Mouse (Mus musculus): ENCODE measurements at regions not wholly inside any gene's neighbourhood (a gene's known extent, or its start where the extent isn't known, plus 50 kb on each side); places are given as distances from the start of the nearest gene placed in this dataset.
"Not testable (repeated sequence)": the region's sequence is repeated elsewhere in the genome, so short reads cannot be mapped to it uniquely, and the experiment has no call there.

- intact Hi-C loops (cut with DNase I); DNase-seq: not testable (repeated sequence)
Measured at GRCm38 (mm10) chr3:155962496-155962895, 599.1 kb upstream of the Negr1 start.

- intact Hi-C loops (cut with DNase I): no loop called here
- no peak for DNase-seq
Measured at GRCm38 (mm10) chr3:155979636-155980035, 582.0 kb upstream of the Negr1 start.

GRCm38 (mm10) chr3:155994044-155994443, 567.5 kb upstream of the Negr1 start:
- DNase-seq: no peak
- intact Hi-C loops (cut with DNase I): no loop called here

- intact Hi-C loops (cut with DNase I): no loop called here
- no peak for DNase-seq
Measured at GRCm38 (mm10) chr3:156017676-156018230, 543.8 kb upstream of the Negr1 start.

GRCm38 (mm10) chr3:156028602-156029188, 532.9 kb upstream of the Negr1 start:
- no peak for DNase-seq
- intact Hi-C loops (cut with DNase I): no loop called here

GRCm38 (mm10) chr3:156070257-156070656, 491.3 kb upstream of the Negr1 start:
- no peak for DNase-seq
- intact Hi-C loops (cut with DNase I): no loop called here

GRCm38 (mm10) chr3:156082268-156082667, 479.3 kb upstream of the Negr1 start:
- intact Hi-C loops (cut with DNase I): loop anchor here (5.0 kb wide), 1 partner anchor 565 kb away; no protein-coding TSS in a partner anchor
- peak; percentile 3 to 5 for DNase-seq

GRCm38 (mm10) chr3:156093689-156094088, 467.9 kb upstream of the Negr1 start:
- intact Hi-C loops (cut with DNase I): no loop called here
- DNase-seq: no peak

- no peak for DNase-seq
- intact Hi-C loops (cut with DNase I): no loop called here
Measured at GRCm38 (mm10) chr3:156094990-156095389, 466.6 kb upstream of the Negr1 start.

GRCm38 (mm10) chr3:156105788-156106187, 455.8 kb upstream of the Negr1 start:
- no peak for DNase-seq

GRCm38 (mm10) chr3:156120341-156120740, 441.3 kb upstream of the Negr1 start:
- intact Hi-C loops (cut with DNase I): no loop called here
- DNase-seq: no peak

More at GRCm38 (mm10) chr3:156105788-156106187, 455.8 kb upstream of the Negr1 start:
- intact Hi-C loops (cut with DNase I): no loop called here

- no peak for DNase-seq
- intact Hi-C loops (cut with DNase I): no loop called here
Measured at GRCm38 (mm10) chr3:156131598-156131997, 430.0 kb upstream of the Negr1 start.

- intact Hi-C loops (cut with DNase I): no loop called here
Measured at GRCm38 (mm10) chr3:156141355-156141754, 420.2 kb upstream of the Negr1 start.

GRCm38 (mm10) chr3:156149322-156149721, 412.3 kb upstream of the Negr1 start:
- intact Hi-C loops (cut with DNase I): no loop called here
- no peak for DNase-seq

More at GRCm38 (mm10) chr3:156141355-156141754, 420.2 kb upstream of the Negr1 start:
- DNase-seq: no peak

GRCm38 (mm10) chr3:156170076-156170475, 391.5 kb upstream of the Negr1 start:
- DNase-seq: no peak
- intact Hi-C loops (cut with DNase I): no loop called here

- intact Hi-C loops (cut with DNase I): no loop called here
Measured at GRCm38 (mm10) chr3:156198688-156199087, 362.9 kb upstream of the Negr1 start.

GRCm38 (mm10) chr3:156199749-156200467, 361.7 kb upstream of the Negr1 start:
- intact Hi-C loops (cut with DNase I): no loop called here
- DNase-seq: no peak

More at GRCm38 (mm10) chr3:156198688-156199087, 362.9 kb upstream of the Negr1 start:
- no peak for DNase-seq

- intact Hi-C loops (cut with DNase I): no loop called here
- DNase-seq: no peak
Measured at GRCm38 (mm10) chr3:156205246-156205645, 356.3 kb upstream of the Negr1 start.

GRCm38 (mm10) chr3:156208420-156208819, 353.2 kb upstream of the Negr1 start:
- intact Hi-C loops (cut with DNase I): no loop called here
- DNase-seq: peak; percentile 13 to 31

- intact Hi-C loops (cut with DNase I): no loop called here
- no peak for DNase-seq
Measured at GRCm38 (mm10) chr3:156210827-156211226, 350.8 kb upstream of the Negr1 start.

- intact Hi-C loops (cut with DNase I): no loop called here
Measured at GRCm38 (mm10) chr3:156214823-156215222, 346.8 kb upstream of the Negr1 start.

GRCm38 (mm10) chr3:156232111-156232510, 329.5 kb upstream of the Negr1 start:
- intact Hi-C loops (cut with DNase I): no loop called here
- DNase-seq: peak in 1 of 2 experiments; percentile 6

More at GRCm38 (mm10) chr3:156214823-156215222, 346.8 kb upstream of the Negr1 start:
- DNase-seq: peak; percentile 26 to 34
